Mouse (Mus musculus): Measurements from ENCODE around the gene Stard5. TPM values are rescaled to one million over a fixed set of nuclear protein-coding genes. Genes with fewer than 3 reads are reported as not detected.

The Stard5 gene
- polyA plus RNA-seq, 1 experiment from 2014 or later: 14.2 TPM

DNA sequence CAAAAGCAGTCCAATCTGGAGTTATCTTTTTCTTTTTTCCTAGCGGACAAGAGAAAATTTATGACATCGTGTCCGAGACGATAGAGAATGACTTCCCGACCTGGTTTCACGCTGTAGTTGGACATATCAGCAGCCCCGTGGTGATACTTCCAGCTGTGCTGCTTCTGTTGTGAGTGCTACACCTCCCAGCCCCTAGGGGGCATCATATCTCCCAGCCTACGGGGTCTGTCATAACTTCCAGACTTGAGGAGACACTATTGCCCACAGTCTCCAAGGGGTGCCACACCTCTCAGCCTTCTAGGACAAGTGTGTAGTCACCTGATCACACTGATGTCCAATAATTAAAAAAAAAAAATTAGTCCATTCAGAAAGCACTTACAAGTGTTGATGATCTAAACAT, 15.9 kb upstream of the Stard5 start:
- no peaks in the 10 kb centered on the region for H3K9me3 ChIP-seq
- no peaks in the 10 kb centered on the region for H3K4me1 ChIP-seq
- H3K27ac ChIP-seq: no peak overlapping the region
- WGBS: 95% methylated on average over 8 of the region's 8 CpGs
- no peaks in the 10 kb centered on the region for H3K36me3 ChIP-seq (replicated peaks)
- DNase-seq (ENCODE audit: extremely low spot score, low spot score): no peak
- no peak overlapping the region for H3K4me3 ChIP-seq
- no peaks in the 10 kb centered on the region for H3K27me3 ChIP-seq (ENCODE audit: poor library complexity, severe bottlenecking)

DNA sequence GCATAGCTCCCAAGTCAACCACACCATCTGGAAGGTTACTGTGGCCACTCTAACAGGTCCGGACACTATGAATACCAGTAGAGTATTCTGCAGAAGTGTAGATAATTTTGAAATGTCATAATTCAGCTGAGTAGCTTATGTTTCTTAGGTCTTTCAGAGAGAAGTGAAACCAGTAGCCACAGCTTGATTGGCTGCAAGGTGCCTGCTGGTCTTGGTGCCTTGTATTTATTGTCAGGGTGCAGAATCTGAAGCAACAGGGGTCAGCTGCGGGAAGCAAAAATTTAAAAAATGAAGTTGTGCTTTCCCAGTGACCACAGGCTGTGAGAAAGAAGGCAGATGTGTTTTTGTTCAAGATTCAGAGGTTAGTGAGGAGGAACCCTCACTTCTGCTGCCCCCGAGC, 15.5 kb upstream of the Stard5 start:
- Histone ChIP-seq H3K4me1 (no peaks in the 10 kb centered on the region), H3K27me3 (ENCODE audit: poor library complexity, severe bottlenecking) (no peaks in the 10 kb centered on the region), H3K4me3 (no peak overlapping the region), H3K36me3 (replicated peaks) (no peaks in the 10 kb centered on the region), H3K27ac (no peak overlapping the region), H3K9me3 (no peaks in the 10 kb centered on the region)
- WGBS: 88% methylated on average over 3 of the region's 3 CpGs
- no peak for DNase-seq (ENCODE audit: extremely low spot score, low spot score)

DNA sequence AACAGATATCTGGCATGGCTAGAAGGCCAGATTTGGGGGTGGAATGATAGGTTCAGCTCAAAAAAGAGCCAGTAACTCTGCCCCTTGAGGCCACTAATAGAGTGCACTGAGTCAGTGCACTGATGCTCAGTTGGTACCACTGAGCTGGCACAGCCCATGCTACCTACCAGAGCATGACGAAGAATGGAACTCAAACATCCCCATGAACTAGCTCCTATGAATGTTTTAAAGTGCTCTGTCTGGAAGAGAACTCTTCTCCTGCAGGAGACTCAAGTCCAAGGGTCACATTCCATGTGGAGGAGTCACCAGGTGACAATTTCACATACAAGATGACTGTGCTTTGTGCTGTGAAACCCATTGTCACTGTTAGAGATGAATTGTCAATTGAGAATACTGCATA, 13.1 kb upstream of the Stard5 start:
- no peak overlapping the region for H3K4me3 ChIP-seq
- no peaks in the 10 kb centered on the region for H3K4me1 ChIP-seq
- H3K27ac ChIP-seq: no peak overlapping the region
- WGBS: 82% methylated on average over 1 of the region's 1 CpGs
- H3K36me3 ChIP-seq (replicated peaks): no peaks in the 10 kb centered on the region
- H3K27me3 ChIP-seq (ENCODE audit: poor library complexity, severe bottlenecking): no peaks in the 10 kb centered on the region
- no peaks in the 10 kb centered on the region for H3K9me3 ChIP-seq
- no peak for DNase-seq (ENCODE audit: extremely low spot score, low spot score)

DNA sequence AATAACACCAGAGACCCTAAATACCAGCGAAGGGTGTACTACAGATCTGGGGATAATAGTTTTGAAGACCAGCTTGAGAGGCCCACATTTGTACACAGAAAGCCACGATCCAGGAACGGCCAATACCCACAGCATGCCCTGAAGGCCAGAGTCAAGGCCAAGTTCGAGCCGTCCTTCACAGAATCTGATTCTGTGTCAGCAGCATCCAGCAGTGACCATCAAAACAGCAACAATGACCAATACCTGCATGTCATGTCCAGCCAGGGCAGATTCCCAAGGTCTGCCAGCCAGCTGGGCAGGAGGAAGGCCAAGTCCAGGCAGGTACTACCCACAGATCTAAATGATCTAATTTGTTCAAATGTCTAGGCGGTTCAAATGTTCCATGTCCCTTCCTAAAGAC, 9.2 kb upstream of the Stard5 start:
- no peaks in the 10 kb centered on the region for H3K4me1 ChIP-seq
- no peaks in the 10 kb centered on the region for H3K27me3 ChIP-seq (ENCODE audit: poor library complexity, severe bottlenecking)
- H3K4me3 ChIP-seq: no peak overlapping the region
- no peak for DNase-seq (ENCODE audit: extremely low spot score, low spot score)
- 92% methylated on average over 6 of the region's 6 CpGs for WGBS
- no peaks in the 10 kb centered on the region for H3K9me3 ChIP-seq
- H3K27ac ChIP-seq: no peak overlapping the region
- H3K36me3 ChIP-seq (replicated peaks): no peaks in the 10 kb centered on the region

DNA sequence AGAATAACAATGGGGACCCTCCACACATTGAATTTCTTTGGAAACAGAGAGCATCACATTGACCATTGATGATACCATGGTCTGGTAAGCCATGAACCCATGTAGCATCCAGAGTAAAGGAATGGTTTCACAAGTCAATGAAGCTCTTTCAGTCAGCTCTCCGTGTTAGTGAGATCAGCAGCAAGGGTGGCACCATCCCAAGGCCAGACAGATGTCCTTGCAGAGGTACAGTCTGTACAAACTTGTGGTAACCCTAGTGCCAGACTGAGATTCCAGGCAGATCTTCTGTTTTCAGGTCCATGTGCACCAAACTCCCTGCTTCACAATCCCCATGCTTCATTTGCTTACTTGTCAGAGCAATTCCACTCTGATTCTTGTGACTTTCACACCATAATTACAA, 7.7 kb upstream of the Stard5 start:
- H3K27ac ChIP-seq: no peak overlapping the region
- no peaks in the 10 kb centered on the region for H3K9me3 ChIP-seq
- H3K27me3 ChIP-seq (ENCODE audit: poor library complexity, severe bottlenecking): no peaks in the 10 kb centered on the region
- no peaks in the 10 kb centered on the region for H3K4me1 ChIP-seq
- DNase-seq (ENCODE audit: extremely low spot score, low spot score): no peak
- WGBS: 77% methylated on average over 1 of the region's 1 CpGs
- H3K4me3 ChIP-seq: no peak overlapping the region
- no peaks in the 10 kb centered on the region for H3K36me3 ChIP-seq (replicated peaks)

DNA sequence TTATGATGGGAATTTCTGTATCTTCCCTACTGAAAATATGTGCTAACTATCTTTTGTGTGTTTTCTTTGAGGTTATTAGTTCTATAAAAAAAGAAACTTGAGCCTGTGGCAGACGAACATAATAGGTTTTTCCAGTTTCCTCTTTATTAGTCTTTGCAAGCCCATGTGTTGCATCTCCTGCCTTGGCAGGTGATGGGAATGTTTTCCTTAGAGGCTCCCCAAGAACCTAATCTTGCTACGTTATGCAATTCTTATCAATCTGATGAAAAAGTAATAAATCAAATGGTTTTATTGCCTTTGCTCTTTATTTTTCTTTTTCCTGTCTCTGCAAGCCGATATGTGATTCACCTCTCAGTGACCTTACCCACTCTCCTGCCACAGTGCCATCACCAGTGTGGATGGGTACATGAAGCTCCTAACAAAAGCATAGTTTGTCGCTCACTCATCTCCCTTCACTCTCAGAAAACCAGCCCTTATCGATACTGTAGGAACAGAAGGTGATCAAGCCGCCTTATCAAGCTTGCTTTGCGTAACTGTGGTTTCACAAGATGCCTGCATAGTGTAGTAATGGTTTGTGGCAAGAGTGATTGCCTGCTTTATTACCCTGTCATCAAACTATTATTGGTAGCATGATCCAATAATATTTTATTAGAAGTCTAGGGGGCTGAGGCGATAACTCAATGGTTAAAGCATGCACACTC, 5.1 kb upstream of the Stard5 start:
- no peaks in the 10 kb centered on the region for H3K9me3 ChIP-seq
- H3K4me3 ChIP-seq: no peak overlapping the region
- H3K27me3 ChIP-seq (ENCODE audit: poor library complexity, severe bottlenecking): no peaks in the 10 kb centered on the region
- no peaks in the 10 kb centered on the region for H3K36me3 ChIP-seq (replicated peaks)
- WGBS: 94% methylated on average over 8 of the region's 8 CpGs
- peaks cover 11% of the 10 kb centered on the region for H3K4me1 ChIP-seq
- no peak overlapping the region for H3K27ac ChIP-seq
- DNase-seq (ENCODE audit: extremely low spot score, low spot score): no peak

DNA sequence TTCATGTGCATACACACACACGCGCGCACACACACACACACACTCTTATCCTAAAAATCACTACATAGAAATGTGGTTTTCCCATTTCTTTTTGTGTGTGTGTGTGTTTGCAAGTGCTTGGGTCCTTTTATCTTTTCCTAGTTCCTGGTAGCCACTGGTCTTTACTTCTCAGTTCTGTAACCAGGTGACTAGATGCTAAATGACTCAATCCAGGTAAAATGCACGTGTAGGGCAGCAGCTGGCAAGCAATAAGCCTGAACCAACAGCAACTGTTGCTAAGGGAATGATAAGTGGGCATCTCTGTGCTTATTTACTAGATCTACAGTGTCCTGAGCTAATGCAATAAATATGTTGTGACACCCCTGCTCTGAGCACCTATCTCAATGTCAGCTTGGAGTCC, 4.4 kb upstream of the Stard5 start:
- H3K27me3 ChIP-seq (ENCODE audit: poor library complexity, severe bottlenecking): no peaks in the 10 kb centered on the region
- H3K27ac ChIP-seq: no peak overlapping the region
- 92% methylated on average over 4 of the region's 4 CpGs for WGBS
- peaks cover 16% of the 10 kb centered on the region for H3K4me1 ChIP-seq
- H3K4me3 ChIP-seq: no peak overlapping the region
- no peak for DNase-seq (ENCODE audit: extremely low spot score, low spot score)
- no peaks in the 10 kb centered on the region for H3K9me3 ChIP-seq
- H3K36me3 ChIP-seq (replicated peaks): no peaks in the 10 kb centered on the region

DNA sequence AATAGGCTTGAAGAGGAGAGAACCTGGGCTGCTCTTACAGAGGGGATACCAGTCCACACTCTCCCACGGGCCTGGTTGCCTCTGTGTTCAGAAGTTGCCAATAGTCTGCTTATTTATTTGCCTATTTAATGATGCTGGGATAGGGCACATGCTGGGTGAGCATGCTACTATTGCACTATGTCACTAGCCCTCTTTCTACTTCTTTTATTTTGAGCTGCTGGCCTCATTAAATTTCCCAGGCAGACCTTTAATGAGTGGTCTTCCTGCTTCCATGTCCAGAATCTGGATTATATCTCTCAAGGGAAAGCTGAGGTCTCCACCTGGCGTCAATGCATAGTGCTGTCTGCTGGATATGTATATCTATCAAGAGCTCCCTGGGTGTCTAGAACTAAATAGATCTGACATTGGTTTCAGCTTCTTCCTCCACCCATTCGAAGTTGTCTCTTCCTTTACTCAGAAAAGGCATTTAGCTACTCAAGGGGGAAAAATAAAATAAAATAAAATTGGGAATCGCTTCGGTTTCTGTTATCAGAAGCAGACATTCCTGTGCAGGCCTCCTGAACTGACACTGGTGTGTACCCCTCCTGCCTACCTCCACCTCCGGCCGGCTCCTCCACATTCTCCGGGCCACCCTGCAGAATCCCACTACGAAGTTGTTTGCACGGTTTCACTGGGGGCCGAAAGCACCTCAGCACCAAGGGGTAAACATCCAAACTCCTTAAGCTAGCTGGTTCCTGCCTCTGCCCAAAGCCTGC, 509 bp upstream of the Stard5 start:
- Histone ChIP-seq H3K4me3 (peak overlapping the region; percentile 70), H3K27ac (peak overlapping the region; percentile 85), H3K9me3 (no peaks in the 10 kb centered on the region), H3K4me1 (peaks cover 28% of the 10 kb centered on the region), H3K27me3 (ENCODE audit: poor library complexity, severe bottlenecking) (no peaks in the 10 kb centered on the region), H3K36me3 (replicated peaks) (0 out of 2 replicates have a peak, but pooled peaks cover 2% of the 10 kb centered on the region)
- 20% methylated on average over 11 of the region's 11 CpGs for WGBS
- DNase-seq (ENCODE audit: extremely low spot score, low spot score): no peak

DNA sequence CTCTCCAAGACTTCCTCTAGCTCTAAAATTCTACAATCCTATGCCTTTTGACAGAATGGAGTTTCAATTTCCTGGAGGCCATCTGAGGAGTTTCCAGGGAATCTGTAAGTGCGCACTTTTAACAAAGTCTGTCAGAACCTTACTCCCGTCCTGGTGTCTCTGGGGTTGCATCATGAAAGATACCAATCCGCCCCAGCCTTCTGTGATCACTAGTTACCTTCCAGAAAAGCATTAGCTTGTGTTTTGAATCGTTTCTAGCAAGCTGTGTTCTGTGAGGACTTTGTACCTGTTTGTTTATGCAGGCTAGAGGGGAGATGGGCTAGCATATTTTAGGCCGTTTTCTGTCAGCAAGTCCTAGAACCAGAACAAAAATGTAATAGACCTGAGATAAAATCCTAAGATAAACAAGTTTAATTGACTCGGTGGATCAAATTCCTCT, 942 bp downstream of the Stard5 start:
- Histone ChIP-seq H3K27me3 (ENCODE audit: poor library complexity, severe bottlenecking) (no peaks in the 10 kb centered on the region), H3K4me3 (peak overlapping the region; percentile 70), H3K4me1 (peaks cover 28% of the 10 kb centered on the region), H3K9me3 (no peaks in the 10 kb centered on the region), H3K27ac (no peak overlapping the region), H3K36me3 (replicated peaks) (peaks cover 16% of the 10 kb centered on the region)
- 63% methylated on average over 6 of the region's 6 CpGs for WGBS
- no peak for DNase-seq (ENCODE audit: extremely low spot score, low spot score)

DNA sequence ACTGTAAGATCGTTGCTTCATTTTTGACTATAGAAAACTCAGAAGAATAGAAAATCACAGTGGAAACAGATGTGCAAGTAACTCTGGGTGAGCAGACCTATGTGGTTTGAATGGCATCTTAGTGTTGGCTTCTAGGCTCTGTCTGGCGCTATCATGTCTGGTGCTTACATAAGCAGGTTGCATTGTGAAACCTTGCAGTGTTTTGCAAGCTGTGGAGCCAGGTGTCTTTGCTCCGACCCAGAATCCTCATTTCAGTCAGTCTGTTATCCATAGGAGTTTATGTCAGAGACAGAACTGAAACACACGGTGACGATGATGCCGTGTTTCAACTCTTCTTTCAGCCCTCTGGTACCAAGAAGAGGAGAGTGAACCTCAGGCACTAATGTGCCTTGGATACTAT, 2.1 kb downstream of the Stard5 start:
- Histone ChIP-seq H3K4me3 (no peak overlapping the region), H3K4me1 (peaks cover 28% of the 10 kb centered on the region), H3K27ac (no peak overlapping the region), H3K36me3 (replicated peaks) (peaks cover 26% of the 10 kb centered on the region), H3K27me3 (ENCODE audit: poor library complexity, severe bottlenecking) (no peaks in the 10 kb centered on the region), H3K9me3 (no peaks in the 10 kb centered on the region)
- WGBS: 94% methylated on average over 6 of the region's 6 CpGs
- no peak for DNase-seq (ENCODE audit: extremely low spot score, low spot score)

DNA sequence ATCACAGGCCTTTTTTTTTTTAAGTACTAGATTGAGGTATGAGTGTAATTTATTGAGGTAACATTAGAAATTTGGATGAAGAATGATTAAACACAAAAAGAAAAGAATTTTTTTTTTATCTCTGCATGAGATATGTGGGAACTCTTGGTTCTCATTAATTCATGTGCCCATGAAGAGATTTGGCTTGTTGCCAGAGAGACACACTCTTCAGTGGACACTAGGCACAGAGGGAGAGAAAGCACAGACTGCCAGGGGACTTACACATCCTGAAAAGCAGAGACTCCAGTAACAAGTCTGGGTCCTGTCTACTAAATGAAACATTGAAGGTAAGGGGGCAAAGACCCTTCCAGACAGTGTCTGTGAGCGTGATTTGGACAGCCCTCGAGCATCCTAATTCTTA, 4.0 kb downstream of the Stard5 start:
- H3K9me3 ChIP-seq: no peaks in the 10 kb centered on the region
- H3K27ac ChIP-seq: no peak overlapping the region
- peaks cover 29% of the 10 kb centered on the region for H3K4me1 ChIP-seq
- H3K36me3 ChIP-seq (replicated peaks): peaks cover 37% of the 10 kb centered on the region
- no peak overlapping the region for H3K4me3 ChIP-seq
- DNase-seq (ENCODE audit: extremely low spot score, low spot score): no peak
- whole genome bisulfite sequencing: 92% methylated on average over 2 of the region's 2 CpGs
- no peaks in the 10 kb centered on the region for H3K27me3 ChIP-seq (ENCODE audit: poor library complexity, severe bottlenecking)

DNA sequence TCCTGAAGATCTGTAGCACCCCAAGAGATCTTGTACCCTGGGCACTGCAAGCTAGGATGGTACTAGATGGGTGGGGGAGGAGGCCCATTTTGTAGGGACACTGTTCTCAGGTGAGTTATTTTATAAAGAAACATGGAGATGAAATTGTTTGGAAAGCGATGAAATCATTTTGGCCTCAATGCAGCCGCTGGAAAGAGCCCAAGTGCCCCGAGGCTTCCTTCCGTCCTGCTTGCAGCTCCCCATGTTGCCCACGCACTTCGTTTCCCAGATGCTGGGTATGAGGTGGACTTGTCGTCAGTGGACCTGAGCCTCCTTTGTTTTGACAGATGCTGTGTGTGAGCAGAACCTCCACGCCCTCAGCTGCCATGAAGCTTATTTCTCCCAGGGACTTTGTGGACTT, 4.7 kb downstream of the Stard5 start:
- WGBS: 91% methylated on average over 8 of the region's 8 CpGs
- Histone ChIP-seq H3K27ac (no peak overlapping the region), H3K4me1 (peaks cover 29% of the 10 kb centered on the region), H3K36me3 (replicated peaks) (peaks cover 39% of the 10 kb centered on the region), H3K4me3 (no peak overlapping the region), H3K27me3 (ENCODE audit: poor library complexity, severe bottlenecking) (no peaks in the 10 kb centered on the region), H3K9me3 (no peaks in the 10 kb centered on the region)
- DNase-seq (ENCODE audit: extremely low spot score, low spot score): no peak

DNA sequence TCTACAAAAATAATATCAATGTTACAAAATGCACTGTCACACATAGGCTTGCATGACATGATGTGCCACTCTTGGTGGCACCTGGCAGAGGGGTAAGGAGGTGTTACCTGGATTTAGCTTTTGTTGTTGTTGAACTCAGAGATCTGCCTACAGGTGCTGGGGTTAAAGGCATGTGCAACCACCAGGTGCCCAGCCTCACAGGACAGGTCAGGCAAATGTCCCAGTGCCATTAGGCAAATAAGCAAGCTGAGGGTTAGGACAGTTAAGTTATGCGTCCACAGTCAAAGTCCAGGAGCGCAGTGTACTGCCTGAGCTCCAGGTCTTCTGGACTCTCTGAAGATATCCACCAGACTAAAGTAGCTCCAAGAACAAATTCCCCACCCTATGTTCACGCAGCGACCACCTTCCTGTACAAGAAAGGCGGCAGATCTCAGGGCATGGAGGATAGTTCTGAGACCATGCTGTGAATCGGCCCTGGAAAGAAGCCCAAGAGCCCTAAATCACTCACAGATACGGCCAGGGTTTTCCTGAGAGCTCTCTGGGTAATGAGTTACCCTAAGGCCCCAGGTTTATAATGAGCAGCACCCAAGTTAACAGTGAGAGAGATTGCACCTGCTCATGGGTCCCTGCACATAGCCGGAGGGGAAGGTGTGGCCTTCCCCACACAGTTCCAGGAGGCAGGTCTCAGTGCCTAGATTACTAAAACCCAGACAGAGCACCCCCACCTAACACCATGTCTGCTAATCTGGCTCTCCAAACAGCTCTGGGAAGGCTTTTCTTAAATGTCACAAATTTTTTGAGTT, 6.2 kb downstream of the Stard5 start:
- Histone ChIP-seq H3K27ac (no peak overlapping the region), H3K27me3 (ENCODE audit: poor library complexity, severe bottlenecking) (no peaks in the 10 kb centered on the region), H3K9me3 (no peaks in the 10 kb centered on the region), H3K36me3 (replicated peaks) (peaks cover 39% of the 10 kb centered on the region), H3K4me1 (peaks cover 22% of the 10 kb centered on the region), H3K4me3 (no peak overlapping the region)
- WGBS: 96% methylated on average over 8 of the region's 8 CpGs
- no peak for DNase-seq (ENCODE audit: extremely low spot score, low spot score)
